Mouse (Mus musculus): Measurements from ENCODE around the gene Galnt6. TPM values are rescaled to one million over a fixed set of nuclear protein-coding genes. Genes with fewer than 3 reads are reported as not detected.

Galnt6 gene
- total RNA-seq, 2 experiments from 2014 or later: 1.3 to 5.4 TPM

DNA sequence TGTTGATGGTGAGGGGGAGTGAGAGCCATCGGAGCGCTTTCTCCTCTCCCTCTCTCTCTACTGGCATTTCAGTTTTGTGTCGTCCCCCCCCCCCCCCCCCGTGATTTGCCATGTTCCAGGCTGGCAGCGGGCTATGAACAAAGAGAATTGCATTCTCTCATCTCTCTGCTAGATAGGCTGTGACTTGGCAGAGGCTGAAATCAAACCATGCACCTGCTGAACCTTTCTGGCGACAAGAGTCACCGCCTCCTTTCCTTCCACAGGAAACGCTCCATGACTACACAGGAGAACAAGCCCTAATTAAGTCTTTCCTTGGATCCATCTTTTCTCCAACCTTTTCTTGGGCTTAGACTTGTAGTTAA, 26.3 kb upstream of the Galnt6 start:
- ATAC-seq (replicated peaks; ENCODE audit: low FRiP score, poor library complexity, severe bottlenecking): no peak

DNA sequence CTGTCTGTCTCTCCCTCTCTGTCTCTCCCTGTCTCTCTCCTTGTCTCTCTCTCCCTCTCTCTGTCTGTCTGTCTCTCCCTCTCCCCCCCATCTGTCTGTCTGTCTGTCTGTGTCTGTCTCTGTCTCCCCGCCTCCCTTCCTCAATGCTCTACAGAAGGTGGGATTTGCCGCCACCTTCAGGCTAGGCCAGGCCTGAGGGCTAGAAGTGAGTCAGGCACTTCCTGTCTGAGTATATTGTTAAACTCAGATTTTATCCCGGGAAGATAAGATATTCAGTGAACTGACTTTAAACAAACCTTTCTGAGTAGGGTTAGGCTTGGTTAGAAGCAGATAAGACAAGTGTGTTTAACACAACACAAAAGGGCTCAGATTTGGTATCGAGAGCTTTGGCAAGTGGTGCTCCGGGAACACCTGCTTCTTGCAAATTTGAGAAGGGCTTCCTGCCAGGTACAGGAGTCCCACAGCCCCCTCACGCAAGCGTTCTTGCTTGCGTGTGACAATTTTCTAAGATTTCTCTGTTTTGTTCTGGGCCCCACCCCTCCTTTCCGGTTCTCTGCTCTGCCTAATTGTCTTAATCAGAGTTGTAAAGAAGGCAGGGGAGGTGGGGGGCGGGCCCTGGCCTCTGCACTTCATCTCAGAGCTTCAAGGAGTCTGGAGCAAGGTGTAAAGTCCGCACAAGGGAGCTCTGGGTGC, 25.8 kb upstream of the Galnt6 start:
- no peak for ATAC-seq (replicated peaks; ENCODE audit: low FRiP score, poor library complexity, severe bottlenecking)

DNA sequence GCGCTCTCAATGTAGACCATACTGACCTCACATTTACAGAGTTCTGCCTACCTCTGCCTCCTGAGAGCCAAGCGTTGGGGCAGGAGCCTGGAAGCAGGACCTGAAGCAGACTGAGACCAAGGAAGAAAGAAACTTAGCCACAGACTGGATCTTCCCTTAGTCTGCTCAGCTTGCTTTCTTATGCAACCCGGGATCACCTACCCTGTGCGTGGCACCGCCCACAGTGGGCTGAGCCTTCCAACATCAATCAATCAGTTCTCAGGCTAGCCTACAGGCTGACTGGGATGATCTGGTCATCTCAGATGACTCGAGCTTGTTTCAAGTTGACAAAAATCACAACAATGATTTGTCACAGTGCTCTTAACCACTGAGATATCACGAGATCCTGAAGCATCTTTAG, 24.9 kb upstream of the Galnt6 start:
- no peak for ATAC-seq (replicated peaks; ENCODE audit: low FRiP score, poor library complexity, severe bottlenecking)

DNA sequence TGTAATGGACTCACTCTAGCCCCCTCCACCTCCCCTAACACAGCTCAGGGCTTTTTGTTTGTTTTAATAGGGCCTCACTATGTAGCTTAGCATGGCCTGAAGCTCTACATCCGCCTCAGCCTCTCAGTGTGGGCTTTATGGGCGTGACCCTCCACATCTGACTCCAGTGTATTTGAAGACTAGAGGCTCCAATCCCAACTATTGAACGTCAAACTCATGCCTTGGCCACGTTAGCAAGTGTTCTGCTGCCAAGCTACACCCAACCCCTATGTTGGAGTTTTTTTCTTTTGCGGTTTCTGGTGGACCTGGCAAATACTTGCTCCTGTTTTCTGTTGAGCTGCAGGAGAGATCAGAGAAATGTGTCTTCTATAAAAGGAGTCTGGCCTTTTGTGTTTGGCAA, 23.9 kb upstream of the Galnt6 start:
- no peak for ATAC-seq (replicated peaks; ENCODE audit: low FRiP score, poor library complexity, severe bottlenecking)

DNA sequence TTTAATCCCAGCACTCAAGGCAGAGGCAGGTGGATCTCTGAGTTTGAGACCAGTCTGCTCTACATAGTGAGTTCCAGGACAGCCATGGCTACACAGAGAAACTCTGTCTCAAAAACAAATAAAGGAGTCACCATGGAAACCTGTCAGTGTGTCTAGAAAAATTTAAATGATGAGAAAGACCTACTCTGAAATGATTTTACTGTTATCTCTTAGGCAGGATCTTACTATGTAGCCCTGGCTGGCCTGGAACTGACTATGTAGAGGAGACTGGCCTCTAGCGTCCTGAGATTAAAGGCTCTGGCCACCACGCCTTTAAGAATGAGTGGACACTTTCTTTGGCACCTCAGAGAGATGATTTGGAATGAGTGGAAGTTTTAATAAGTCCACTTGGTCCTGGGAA, 23.3 kb upstream of the Galnt6 start:
- ATAC-seq (replicated peaks; ENCODE audit: low FRiP score, poor library complexity, severe bottlenecking): no peak

DNA sequence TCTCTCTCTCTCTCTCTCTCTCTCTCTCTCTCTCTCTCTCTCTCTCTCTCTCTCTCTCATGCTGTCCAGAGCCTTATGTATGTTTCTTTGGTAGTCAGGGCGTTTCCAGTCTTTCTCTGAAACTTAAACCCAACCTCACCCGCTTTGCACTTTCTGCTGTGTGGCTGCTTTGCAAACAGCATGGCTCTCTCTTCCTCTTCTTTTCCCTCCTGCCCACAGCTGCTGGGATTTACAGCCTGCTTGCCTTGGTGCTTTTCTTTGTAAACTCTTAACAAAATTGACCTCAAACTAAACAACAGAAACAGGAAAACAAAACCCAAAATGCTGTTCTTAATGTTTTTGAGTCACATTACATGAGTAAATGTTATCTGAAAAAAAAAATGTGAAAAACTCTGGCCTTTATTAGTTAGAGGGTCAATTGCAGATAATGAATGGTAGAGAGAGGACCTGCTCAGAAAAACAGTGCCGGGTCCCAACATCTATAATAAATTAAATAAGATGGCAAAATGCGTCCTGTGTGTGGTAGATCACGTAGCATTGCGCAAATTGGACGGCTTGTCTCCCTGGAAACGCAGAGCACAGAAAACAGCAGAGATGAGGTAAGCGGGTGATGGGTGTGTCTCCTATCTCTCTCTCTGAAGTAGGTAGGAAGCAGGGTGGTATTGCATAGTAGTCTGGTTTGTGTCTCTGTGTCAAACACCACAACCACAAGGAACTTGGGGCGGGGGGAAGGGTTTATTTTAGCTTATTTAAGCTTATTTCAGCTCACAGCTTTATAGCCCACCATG, 20.8 kb upstream of the Galnt6 start:
- ATAC-seq (replicated peaks; ENCODE audit: low FRiP score, poor library complexity, severe bottlenecking): peak; percentile 62

DNA sequence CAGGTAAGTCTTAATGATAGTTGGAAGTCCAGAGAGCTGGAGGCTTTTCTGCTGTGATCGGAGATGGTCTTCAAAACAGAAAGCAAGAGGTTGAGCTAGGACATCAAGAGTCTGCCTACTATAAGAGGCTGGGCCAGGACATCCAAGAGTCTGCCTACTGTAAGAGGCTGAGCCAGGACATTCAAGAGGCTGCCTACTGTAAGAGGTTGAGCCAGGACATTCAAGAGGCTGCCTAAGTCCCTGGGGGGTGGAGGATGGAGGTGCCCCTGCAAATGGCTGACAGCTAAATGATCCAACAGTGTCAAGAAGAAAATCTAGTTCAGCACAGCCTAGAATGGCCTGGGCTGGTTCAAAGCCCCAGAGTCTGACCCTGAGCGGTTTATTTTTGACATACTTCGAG, 19.4 kb upstream of the Galnt6 start:
- no peak for ATAC-seq (replicated peaks; ENCODE audit: low FRiP score, poor library complexity, severe bottlenecking)

DNA sequence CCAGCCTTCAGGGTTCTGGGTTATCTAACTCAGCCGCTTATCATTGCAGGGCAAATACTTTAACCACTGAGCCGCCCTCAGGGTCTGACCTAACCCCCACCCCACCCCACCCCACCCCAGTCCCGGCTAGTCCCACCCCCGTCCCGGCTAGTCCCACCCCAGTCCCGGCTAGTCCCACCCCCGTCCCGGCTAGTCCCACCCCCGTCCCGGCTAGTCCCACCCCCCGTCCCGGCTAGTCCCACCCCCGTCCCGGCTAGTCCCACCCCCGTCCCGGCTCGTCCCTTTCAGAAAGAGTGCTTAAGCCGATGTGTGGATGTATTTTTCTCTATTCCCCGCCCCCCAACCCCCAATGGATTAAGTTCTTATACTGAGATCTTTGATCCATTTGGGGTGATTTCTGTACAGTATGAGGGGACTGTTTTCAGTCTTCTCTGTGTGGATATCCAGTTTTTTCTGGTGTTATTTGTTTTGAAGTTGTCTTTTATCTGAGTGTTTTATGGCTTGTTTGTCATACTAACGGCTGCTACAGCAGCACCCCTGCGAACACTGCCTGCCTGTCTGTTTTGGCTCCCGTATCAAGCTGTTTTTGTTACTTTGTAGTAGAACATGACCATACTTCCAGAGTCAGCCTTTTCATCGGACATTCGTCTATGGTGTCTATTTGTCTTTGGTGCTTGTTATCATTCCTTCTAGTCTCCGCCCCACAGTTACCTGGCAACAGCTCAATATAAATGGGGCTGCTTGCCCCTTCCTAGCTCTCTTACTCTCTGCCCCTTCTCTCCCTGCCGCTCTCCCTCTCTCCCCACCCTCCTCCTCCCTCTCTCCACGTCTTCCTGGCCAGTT, 18.2 kb upstream of the Galnt6 start:
- peak; percentile 88 for ATAC-seq (replicated peaks; ENCODE audit: low FRiP score, poor library complexity, severe bottlenecking)

DNA sequence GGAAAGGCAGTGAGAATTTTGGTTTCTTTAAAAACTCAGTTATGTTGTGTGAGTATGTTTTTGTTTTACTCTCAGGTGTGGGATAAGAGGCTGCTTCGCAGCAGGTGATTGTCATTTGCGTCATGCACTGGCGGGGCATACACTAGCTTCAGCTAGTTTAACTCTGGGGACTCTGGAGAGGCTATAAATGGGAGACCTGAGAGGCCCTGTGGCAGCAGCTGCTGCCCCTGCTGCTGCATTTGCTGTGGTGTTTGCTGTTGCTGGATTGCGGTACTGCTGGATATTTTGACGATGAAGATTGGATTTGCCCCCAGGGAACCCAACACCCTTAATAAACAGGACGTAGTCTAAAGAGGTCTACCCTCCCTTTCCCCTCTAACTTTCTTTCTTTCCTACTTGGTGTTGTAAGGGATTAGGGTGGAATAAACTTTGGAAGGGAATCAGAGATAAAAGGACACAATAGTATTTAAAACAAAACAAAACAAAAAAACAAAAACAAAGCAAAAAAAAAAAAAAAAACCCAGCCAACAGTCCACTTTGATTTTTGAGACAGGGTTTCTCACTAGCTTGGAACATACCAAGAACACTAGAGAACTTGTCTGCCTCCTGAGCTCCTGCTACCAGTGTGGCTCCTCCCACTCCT, 17.4 kb upstream of the Galnt6 start:
- ATAC-seq (replicated peaks; ENCODE audit: low FRiP score, poor library complexity, severe bottlenecking): peak; percentile 18; the same call in 1 of the 2 replicates

DNA sequence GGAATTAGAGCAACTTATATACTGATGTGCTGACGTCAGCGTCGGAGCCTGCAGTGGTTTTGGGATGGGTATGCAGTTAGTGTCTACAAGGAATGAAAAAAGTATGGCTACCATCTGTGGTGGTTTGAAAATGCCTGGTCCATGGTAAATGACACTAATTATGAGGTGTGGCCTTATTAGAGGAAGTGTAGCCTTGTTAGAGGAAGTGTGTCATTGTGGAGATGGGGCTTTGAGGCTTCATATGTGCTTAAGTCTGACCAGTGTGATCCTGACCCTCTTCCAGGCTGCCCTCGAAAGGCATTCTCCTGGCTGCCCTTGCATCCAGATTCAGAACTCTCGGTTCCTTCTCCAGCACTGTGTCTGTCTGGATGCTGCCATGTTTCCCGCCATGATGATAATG, 14.1 kb upstream of the Galnt6 start:
- ATAC-seq (replicated peaks; ENCODE audit: low FRiP score, poor library complexity, severe bottlenecking): no peak

DNA sequence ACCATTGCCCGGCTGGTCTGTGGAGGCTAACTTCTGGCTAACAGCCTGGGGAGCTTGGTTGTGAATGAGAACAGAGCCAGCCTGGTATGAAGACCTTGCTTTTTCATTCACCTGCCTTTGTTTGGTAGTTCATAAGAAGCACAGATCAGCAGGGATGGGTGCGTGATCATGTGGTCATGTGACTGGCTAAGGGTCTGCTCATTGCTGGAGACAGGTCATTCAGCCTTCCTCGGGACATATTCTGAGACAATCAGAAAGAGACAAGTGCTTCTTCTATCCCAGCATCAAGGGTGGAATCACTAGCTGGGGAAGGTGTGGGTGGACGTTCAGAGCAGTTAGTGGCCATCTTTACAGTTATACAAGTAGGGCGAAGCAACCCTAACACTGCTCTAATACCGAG, 10.3 kb upstream of the Galnt6 start:
- ATAC-seq (replicated peaks; ENCODE audit: low FRiP score, poor library complexity, severe bottlenecking): no peak

DNA sequence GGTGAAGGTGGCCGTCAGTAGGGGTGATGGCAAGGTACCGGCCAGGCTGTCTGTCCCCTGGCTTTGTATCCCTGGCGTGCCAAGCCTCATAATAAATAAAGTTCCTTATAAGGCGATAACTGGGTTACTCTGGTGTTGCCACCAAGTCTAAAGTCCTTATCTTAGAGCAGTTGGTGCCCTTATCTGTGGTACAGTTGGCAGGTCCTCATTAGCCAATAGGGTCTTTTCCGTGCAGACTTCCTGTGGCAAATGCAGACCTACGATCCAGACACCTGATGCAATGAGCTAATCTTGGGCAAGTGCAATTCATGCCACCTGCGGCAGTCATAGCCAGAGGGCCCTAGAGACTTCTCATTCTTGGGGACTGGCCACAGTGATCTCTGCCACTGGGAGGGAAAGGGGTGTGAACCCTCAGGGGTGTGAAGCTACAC, 9.2 kb upstream of the Galnt6 start:
- peak; percentile 79 for ATAC-seq (replicated peaks; ENCODE audit: low FRiP score, poor library complexity, severe bottlenecking)

DNA sequence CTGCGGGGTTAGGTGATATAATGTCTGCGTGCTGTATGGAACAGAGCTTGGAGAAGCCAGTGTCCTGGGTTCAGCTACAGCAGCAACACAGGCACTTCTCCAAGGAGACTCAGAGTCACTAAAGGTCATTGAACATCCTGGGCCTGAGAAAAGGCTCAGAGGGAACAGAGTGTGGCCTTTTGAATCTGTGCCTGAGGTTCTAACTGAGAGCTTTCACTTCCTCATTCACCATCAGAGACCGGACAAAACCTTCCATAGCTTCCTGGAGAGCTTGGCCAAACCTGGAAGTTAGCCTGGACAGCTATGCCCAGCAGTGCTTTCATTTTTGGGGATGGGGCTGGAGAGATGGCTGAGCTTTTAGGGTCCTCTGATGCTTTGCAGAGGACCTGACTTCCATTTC, 8.5 kb upstream of the Galnt6 start:
- no peak for ATAC-seq (replicated peaks; ENCODE audit: low FRiP score, poor library complexity, severe bottlenecking)

DNA sequence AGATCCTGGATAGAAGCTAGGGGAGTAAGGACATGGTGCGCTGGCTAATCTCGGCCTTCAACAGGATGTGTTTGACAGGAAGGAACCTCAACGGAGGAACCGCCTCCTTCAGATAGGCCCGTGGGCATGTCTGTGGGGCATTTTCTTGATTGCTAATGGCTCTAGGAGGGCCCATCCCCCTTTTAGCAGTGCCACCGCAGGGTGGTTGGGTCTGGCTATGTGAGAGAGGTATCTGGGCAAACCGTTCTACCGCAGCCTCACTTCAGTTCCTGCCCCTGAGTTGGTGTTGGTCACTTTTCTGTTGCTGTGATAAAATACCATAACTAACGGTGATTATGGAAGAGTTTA, 6.8 kb upstream of the Galnt6 start:
- peak; percentile 57 for ATAC-seq (replicated peaks; ENCODE audit: low FRiP score, poor library complexity, severe bottlenecking)

DNA sequence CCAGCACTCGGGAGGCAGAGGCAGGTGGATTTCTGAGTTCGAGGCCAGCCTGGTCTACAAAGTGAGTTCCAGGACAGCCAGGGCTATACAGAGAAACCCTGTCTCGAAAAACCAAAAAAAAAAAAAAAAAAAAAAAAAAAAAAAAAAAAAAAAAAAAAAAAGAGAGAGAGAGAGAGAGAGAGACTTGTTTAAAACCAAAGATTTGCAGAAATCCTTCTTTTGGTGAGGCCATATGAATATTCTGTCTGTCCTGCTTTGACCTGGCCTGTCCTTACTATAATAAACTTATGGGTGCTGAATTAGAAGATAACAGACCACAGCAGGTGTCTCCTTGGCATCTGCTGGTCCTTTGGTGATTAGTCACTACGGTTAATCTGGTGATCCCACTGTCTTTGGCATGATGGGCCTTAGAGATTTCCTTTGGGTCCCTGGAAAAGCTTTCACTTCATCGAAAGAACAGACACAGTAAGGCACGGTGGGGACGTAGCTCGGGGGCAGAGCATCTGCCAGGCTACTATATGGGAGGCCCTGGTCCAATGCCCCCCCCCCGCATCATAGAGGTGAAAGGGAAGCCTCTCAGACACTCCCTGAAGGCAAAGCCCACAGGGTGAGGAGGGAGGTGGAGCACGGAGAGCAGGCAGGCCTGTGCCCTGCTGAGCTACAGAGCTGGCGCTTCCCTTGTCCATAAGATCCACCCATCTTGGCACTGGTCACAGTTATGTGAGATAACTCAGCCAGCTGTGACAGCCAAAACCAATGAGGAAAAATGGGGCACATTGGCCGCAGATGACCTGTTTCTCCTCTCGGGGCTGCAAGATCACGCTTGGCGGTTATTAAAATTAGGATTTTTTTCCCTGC, 6.1 kb upstream of the Galnt6 start:
- ATAC-seq (replicated peaks; ENCODE audit: low FRiP score, poor library complexity, severe bottlenecking): peak; percentile 83

DNA sequence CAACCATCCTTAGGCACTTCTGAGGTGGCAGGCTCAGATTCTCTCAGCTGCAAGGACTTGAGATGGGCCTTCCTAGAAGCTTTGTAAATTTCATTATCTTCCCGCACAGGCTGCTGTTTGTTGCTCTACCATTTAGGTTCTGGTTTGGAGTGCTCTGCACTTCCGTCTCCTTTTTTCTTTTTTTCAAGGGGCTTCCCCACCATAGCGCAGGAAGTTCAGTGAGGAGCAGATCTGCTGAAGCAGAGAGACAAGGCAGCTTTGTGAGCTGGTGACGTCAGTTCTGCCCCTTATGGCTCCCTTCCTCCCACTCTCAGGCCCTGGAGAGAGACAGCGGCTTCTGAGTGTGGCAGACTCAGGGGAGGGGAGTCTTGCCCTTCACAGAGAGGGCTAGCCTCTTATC, 3.4 kb upstream of the Galnt6 start:
- no peak for ATAC-seq (replicated peaks; ENCODE audit: low FRiP score, poor library complexity, severe bottlenecking)

DNA sequence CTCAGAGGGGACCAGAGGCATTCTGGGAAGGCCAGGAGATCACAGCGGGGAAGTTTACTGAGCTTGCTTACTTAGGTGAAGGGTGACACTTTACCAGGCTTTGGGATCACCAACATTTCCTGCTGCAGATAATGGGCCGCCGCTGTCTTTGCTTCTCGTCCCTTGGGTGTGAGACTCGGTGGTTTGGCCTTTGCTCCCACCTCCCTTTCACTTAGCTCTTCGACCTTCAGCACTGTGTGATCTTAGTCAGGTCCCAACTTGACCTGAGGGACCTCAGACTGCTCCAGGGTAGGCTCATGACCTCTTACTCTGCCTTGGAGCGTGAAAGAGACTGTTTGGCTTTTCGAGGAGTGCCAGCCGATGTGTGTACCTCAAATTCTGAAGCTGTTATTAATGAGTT, 1.9 kb upstream of the Galnt6 start:
- ATAC-seq (replicated peaks; ENCODE audit: low FRiP score, poor library complexity, severe bottlenecking): no peak

DNA sequence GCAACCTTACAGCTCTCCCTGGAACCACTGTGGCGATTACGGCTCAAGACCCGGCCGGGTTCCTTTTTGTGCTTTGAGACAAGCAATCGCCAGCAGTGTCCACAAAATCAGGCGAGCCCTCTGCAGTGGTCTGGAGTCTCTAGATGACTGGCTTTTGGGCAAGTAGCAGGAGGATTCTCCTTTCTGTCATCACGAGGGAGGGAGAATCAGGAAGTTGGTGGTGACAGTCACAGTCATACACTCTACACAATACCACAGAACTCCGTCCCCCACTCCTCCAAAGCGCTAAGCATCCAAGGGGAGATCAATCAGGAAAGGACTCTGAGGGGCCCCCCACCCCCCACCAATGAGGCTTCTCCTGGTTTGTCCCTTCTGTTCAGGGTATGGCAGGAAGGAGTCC, 590 bp downstream of the Galnt6 start:
- no peak for ATAC-seq (replicated peaks; ENCODE audit: low FRiP score, poor library complexity, severe bottlenecking)

DNA sequence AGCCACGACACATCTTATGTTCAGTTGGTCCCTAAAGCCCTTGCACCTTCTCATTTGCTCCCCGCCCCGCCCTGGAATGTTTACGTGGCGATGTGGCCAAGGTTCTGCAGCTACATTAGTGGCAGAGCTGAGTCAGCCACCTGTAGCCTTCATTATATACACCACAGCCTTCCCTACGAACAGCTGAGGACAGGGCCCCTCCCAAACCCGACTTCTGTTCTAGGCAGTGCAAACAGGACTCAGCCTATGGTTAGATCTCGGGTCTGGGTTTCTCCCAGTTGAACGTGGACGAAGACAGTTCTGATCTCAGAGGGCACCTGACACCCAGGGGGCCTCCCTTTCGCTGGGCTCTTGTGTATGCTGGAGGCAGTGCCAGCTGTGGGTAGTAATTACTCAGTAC, 1.3 kb downstream of the Galnt6 start:
- ATAC-seq (replicated peaks; ENCODE audit: low FRiP score, poor library complexity, severe bottlenecking): no peak
